Mouse (Mus musculus): ENCODE measurements around the gene Wdr47. TPM values are rescaled to one million over a fixed set of nuclear protein-coding genes. Genes with fewer than 3 reads are reported as not detected.

Gene Wdr47
- total and polyA plus RNA-seq, 3 experiments: 2.5 to 3.8 TPM; not detected in 1

DNA sequence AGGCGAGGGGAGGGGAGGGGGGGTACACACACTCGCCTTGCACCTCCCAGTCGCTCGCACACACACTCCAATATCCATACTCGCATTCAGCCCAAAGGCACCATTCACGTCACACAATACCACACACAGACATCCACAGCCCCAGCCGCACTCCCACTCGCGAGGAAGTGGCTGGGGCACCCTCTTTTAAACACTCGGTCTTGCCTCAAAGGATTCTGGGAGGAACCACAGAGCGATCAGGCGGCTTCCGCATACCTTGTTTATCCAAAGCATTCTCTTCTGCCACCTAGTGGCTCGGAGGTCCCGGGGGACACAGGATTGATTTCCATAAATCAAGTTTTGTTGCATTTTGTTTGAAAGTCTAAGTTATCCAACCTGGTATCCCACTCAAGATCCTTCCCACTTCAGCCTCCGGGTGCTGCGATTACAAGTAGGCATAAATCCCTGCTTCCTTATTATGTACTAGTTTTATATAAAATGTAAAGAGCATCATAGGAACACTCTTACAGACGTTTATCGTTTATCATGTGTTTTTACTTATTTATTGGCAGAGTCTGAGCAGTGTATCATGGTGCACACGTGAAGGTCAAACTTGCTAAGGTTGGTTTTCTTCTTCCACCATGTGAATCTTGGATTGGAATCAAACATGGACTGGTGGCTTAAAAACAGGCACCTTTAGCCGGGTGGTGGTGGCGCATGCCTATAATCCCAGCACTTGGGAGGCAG, 36.3 kb upstream of the Wdr47 start (continued):
- TF ChIP-seq RAD21 (IDR thresholded peaks at IDR 0.05; ENCODE audit: low read depth, low read length) (no peak), E2F4 (IDR thresholded peaks at IDR 0.05; ENCODE audit: borderline replicate concordance, low read depth, low read length) (no peak), CTCF (IDR thresholded peaks at IDR 0.05 in 2 of 3, conservative IDR thresholded peaks at IDR 0.05 in 1 of 3; ENCODE audit: control insufficient read depth in 1 of 3, insufficient read depth in 1 of 3, low read depth in 2 of 3, low read length in 3 of 3, poor library complexity in 1 of 3, severe bottlenecking in 1 of 3) (peak; percentile 79 to 92 (median 85))

DNA sequence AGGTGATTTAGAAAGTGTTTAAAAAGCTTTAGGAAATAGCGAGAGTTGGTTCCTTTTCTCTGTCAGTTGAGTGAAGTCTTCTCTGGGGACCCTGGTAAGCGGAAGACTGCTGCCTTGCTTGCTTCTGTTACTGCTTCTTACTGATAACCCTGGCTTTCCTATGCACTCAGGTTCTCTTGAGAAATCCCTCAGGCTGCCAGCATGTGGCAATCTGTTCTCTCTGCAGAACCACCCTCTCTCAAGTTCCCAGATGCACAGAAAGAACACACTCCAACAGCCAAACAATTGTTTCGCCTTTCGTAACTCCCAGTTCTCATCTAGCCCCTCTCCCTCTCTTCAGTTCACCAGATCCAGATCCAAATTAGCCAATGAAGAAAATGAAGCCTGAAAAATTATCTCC, 33.2 kb upstream of the Wdr47 start:
- no peak overlapping the region for H3K27ac ChIP-seq (ENCODE audit: control insufficient read depth, low read depth, low read length)
- no peaks in the 10 kb centered on the region for H3K27me3 ChIP-seq (ENCODE audit: control insufficient read depth in 1 of 2, insufficient read depth in 2 of 2, low read length in 2 of 2)
- no peaks in the 10 kb centered on the region for H3K9me3 ChIP-seq (replicated peaks; ENCODE audit: insufficient read depth, low read length)
- DNase-seq (ENCODE audit: low read depth, low spot score): peak; percentile 29
- H3K79me2 ChIP-seq (ENCODE audit: control insufficient read depth, insufficient read depth, low read length, poor library complexity): peaks cover 6% of the 10 kb centered on the region
- H3K4me1 ChIP-seq (ENCODE audit: control insufficient read depth in 1 of 2, insufficient read depth in 2 of 2, low read length in 2 of 2): no peaks in the 10 kb centered on the region
- H3K36me3 ChIP-seq (ENCODE audit: control insufficient read depth in 1 of 2, insufficient read depth in 2 of 2, low read length in 2 of 2): peaks cover 0 to 8% of the 10 kb centered on the region in 2 experiments; a peak in 2 of 4 replicates
- TF ChIP-seq TCF12 (IDR thresholded peaks at IDR 0.05; ENCODE audit: low read depth, low read length) (no peak), UBTF (IDR thresholded peaks at IDR 0.05; ENCODE audit: borderline replicate concordance, insufficient read depth, low read depth, low read length) (no peak), MAX (IDR thresholded peaks at IDR 0.05; ENCODE audit: low read length) (no peak), USF2 (IDR thresholded peaks at IDR 0.05; ENCODE audit: borderline replicate concordance in 1 of 2, insufficient read depth in 1 of 2, low read depth in 1 of 2, low read length in 2 of 2) (no peak), ETS1 (IDR thresholded peaks at IDR 0.05; ENCODE audit: low read depth, low read length) (no peak), NELFE (IDR thresholded peaks at IDR 0.05; ENCODE audit: low read depth, low read length) (no peak), SMC3 (IDR thresholded peaks at IDR 0.05; ENCODE audit: low read depth, low read length) (no peak), MAZ (IDR thresholded peaks at IDR 0.05; ENCODE audit: low read depth, low read length) (no peak), HCFC1 (IDR thresholded peaks at IDR 0.05; ENCODE audit: low read depth, low read length) (no peak), TBP (IDR thresholded peaks at IDR 0.05; ENCODE audit: low read depth, low read length) (no peak), ZKSCAN1 (IDR thresholded peaks at IDR 0.05; ENCODE audit: low read depth, low read length) (no peak), POLR2AphosphoS5 (IDR thresholded peaks at IDR 0.05; ENCODE audit: borderline replicate concordance, low read depth, low read length) (no peak)
- H3K9ac ChIP-seq (ENCODE audit: control insufficient read depth, low read depth, low read length, poor library complexity, severe bottlenecking): no peak overlapping the region
- no peak overlapping the region for H3K4me3 ChIP-seq (ENCODE audit: control insufficient read depth in 1 of 2, insufficient read depth in 1 of 2, low read depth in 2 of 2, low read length in 2 of 2)

DNA sequence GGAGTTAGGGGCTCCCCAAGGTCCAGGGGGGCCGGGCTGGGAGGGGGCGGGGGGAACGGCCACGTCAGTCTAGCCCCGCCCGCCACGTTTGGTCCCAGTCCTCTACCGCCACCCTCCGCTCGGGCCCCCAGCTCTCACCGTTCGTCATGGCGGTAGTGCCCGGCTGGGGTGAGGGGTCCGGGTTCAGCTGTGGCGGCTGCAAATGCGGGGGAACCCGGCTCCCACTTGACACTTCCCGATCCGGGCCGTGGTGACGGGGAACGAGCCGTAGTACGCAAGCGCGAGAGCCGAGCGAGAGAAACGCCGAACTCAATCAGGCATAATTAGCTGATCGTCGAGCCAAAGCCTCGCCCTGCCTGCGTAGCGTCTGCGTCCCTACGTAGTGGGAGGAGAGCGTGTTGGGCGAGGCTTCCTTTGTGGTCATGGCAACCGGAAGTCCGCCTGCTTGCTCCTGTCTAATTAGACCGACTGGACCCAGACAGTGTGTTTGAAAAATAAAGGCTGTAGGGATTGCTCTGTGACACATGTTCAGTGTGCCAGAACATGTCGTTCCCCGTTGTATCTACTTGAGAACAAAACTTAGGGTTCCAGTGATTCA, 28.8 kb upstream of the Wdr47 start, which contains the start of gene Tmem167b:
Gene Tmem167b (minus strand): TSS at position 334 of the 598 bp plus-strand sequence.
- H3K9me3 ChIP-seq (replicated peaks; ENCODE audit: insufficient read depth, low read length): no peaks in the 10 kb centered on the region
- peaks cover 6% of the 10 kb centered on the region for H3K79me2 ChIP-seq (ENCODE audit: control insufficient read depth, insufficient read depth, low read length, poor library complexity)
- no peaks in the 10 kb centered on the region for H3K27me3 ChIP-seq (ENCODE audit: control insufficient read depth in 1 of 2, insufficient read depth in 2 of 2, low read length in 2 of 2)
- DNase-seq (ENCODE audit: low read depth, low spot score): peak; percentile 99
- peaks cover 0 to 9% of the 10 kb centered on the region in 2 experiments; a peak in 2 of 4 replicates for H3K36me3 ChIP-seq (ENCODE audit: control insufficient read depth in 1 of 2, insufficient read depth in 2 of 2, low read length in 2 of 2)
- peak within 1 kb of the TSS; percentile 95 for H3K9ac ChIP-seq (ENCODE audit: control insufficient read depth, low read depth, low read length, poor library complexity, severe bottlenecking)
- peaks cover 4% of the 10 kb centered on the region in 2 experiments; a peak in 2 of 4 replicates for H3K4me1 ChIP-seq (ENCODE audit: control insufficient read depth in 1 of 2, insufficient read depth in 2 of 2, low read length in 2 of 2)
- H3K4me3 ChIP-seq (ENCODE audit: control insufficient read depth in 1 of 2, insufficient read depth in 1 of 2, low read depth in 2 of 2, low read length in 2 of 2): peak within 1 kb of the TSS; percentile 93
- H3K27ac ChIP-seq (ENCODE audit: control insufficient read depth, low read depth, low read length): peak within 1 kb of the TSS; percentile 93
- TF ChIP-seq TCF12 (IDR thresholded peaks at IDR 0.05; ENCODE audit: low read depth, low read length) (peak; percentile 15; the same call in 1 of the 2 replicates), EP300 (IDR thresholded peaks at IDR 0.05; ENCODE audit: low read depth in 1 of 2, low read length in 2 of 2) (peak in 1 of 2 experiments; percentile 4; a peak in 1 of 4 replicates), UBTF (IDR thresholded peaks at IDR 0.05; ENCODE audit: borderline replicate concordance, insufficient read depth, low read depth, low read length) (no peak), TAL1 (IDR thresholded peaks at IDR 0.05; ENCODE audit: low read length) (no peak), USF2 (IDR thresholded peaks at IDR 0.05; ENCODE audit: borderline replicate concordance in 1 of 2, insufficient read depth in 1 of 2, low read depth in 1 of 2, low read length in 2 of 2) (no peak), MYB (IDR thresholded peaks at IDR 0.05; ENCODE audit: low read depth, low read length) (no peak), RCOR1 (IDR thresholded peaks at IDR 0.05; ENCODE audit: low read depth, low read length) (no peak), GATA1 (IDR thresholded peaks at IDR 0.05; ENCODE audit: low read depth, low read length) (no peak), BHLHE40 (IDR thresholded peaks at IDR 0.05; ENCODE audit: borderline replicate concordance, low read depth, low read length) (no peak; the same call in 1 of the 2 replicates), MAX (IDR thresholded peaks at IDR 0.05; ENCODE audit: low read length) (peak; percentile 83; the same call in 1 of the 2 replicates), MAZ (IDR thresholded peaks at IDR 0.05; ENCODE audit: low read depth, low read length) (no peak; the same call in 1 of the 2 replicates), CHD1 (IDR thresholded peaks at IDR 0.05; ENCODE audit: low read depth, low read length) (no peak), POLR2AphosphoS5 (IDR thresholded peaks at IDR 0.05; ENCODE audit: borderline replicate concordance, low read depth, low read length) (no peak), ZC3H11A (IDR thresholded peaks at IDR 0.05; ENCODE audit: low read depth, low read length) (no peak), POLR2A (IDR thresholded peaks at IDR 0.05; ENCODE audit: control insufficient read depth in 1 of 2, insufficient read depth in 1 of 2, low read depth in 1 of 2, low read length in 2 of 2, poor library complexity in 1 of 2) (peak; percentile 62 to 83; a peak in 3 of 4 replicates), POLR2AphosphoS2 (IDR thresholded peaks at IDR 0.05; ENCODE audit: low read length) (peak; percentile 67; the same call in 1 of the 2 replicates), HCFC1 (IDR thresholded peaks at IDR 0.05; ENCODE audit: low read depth, low read length) (peak; percentile 95), ELF1 (IDR thresholded peaks at IDR 0.05; ENCODE audit: low read depth, low read length) (peak; percentile 92)

All from MEL (cell line).